Mouse (Mus musculus) Patski (cell line): ENCODE measurements at regions not wholly inside any gene's neighbourhood (a gene's known extent, or its start where the extent isn't known, plus 50 kb on each side); places are given as distances from the start of the nearest gene placed in this dataset.

Experiments used
- ATAC-seq: fragments of 100-300 bp; one replicate; pipeline ENCODE4 v1.8.0; 2021
- CTCF ChIA-PET: fragments of 350-600 bp; sonication (Branson Sonifier 250); formaldehyde crosslinking; loops from one replicate; lab custom pipeline; 2022; ENCODE audit warnings: inconsistent platforms; lab: Charles Lee
- POLR2A ChIA-PET: fragments of 350-600 bp; sonication (Branson Sonifier 250); formaldehyde crosslinking; loops from one replicate; lab custom pipeline; 2022; ENCODE audit warnings: antibody characterized with exemption, inconsistent platforms; lab: Charles Lee
- DNase-seq: peaks from one replicate; pipeline ENCODE4 v3.0.0-alpha.2; 2011; ENCODE audit warnings: low read depth, low spot score
- H3K27me3 ChIP-seq: fragments of 371-371 bp; one replicate; pipeline ENCODE4 v1.5.1; 2021
- CTCF ChIP-seq: fragments of 100-300 bp; IDR thresholded peaks from one replicate; pipeline ENCODE4 v1.5.1; 2021
- in situ Hi-C: fragments of 300-500 bp; cut with MboI; formaldehyde crosslinking; loops from 3 replicates; pipeline ENCODE4 v1.11.1; 2018; ENCODE audit warnings: low pct_unique_long_range_greater_than_20kb, mixed read lengths

GRCm38 (mm10) chr19:15167184-15167583 lies 569.3 kb upstream of the Tle4 start:
- CTCF ChIA-PET = no interaction called here
- POLR2A ChIA-PET = no interaction called here
- in situ Hi-C loops = no loop called here
- TF ChIP-seq CTCF = no peak
- DNase-seq (no peak), ATAC-seq (no peak)
- no peaks in the 10 kb centered on the region for H3K27me3 ChIP-seq

DNA sequence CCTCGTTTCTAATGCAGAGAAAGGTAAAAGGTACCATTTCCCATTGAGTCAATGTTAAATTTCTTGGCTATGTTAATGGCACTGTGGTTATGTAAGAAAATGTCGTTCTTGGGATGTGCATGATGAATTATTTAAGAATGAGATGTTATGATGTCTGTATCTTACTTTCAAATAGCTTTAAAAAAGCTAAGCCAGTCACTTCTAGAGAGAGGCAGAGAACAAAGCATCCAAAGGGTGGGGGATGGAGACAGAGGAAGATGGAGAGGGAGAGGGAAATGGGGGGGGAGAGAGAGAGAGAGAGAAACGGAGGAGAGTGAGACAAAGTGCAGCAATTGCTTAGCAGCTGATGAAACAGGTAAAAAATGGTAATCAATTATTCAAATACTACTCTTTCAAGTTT lies 562.8 kb upstream of the Tle4 start:
- H3K27me3 ChIP-seq = peaks cover 7% of the 10 kb centered on the region
- DNase-seq (no peak), ATAC-seq (no peak)
- TF ChIP-seq CTCF = no peak
- in situ Hi-C loops = no loop called here
- CTCF ChIA-PET = no interaction called here
- POLR2A ChIA-PET = no interaction called here

GRCm38 (mm10) chr19:15158653-15159052 lies 560.8 kb upstream of the Tle4 start:
- DNase-seq = no peak
- TF ChIP-seq CTCF = no peak
- ATAC-seq = no peak
- ChIA-PET CTCF (no interaction called here), POLR2A (no interaction called here)
- in situ Hi-C loops = no loop called here
- H3K27me3 ChIP-seq = peaks cover 15% of the 10 kb centered on the region

GRCm38 (mm10) chr19:15158177-15158576 lies 560.3 kb upstream of the Tle4 start:
- DNase-seq (no peak), ATAC-seq (no peak)
- in situ Hi-C loops = no loop called here
- ChIA-PET POLR2A (no interaction called here), CTCF (no interaction called here)
- TF ChIP-seq CTCF = no peak
- peaks cover 15% of the 10 kb centered on the region for H3K27me3 ChIP-seq

DNA sequence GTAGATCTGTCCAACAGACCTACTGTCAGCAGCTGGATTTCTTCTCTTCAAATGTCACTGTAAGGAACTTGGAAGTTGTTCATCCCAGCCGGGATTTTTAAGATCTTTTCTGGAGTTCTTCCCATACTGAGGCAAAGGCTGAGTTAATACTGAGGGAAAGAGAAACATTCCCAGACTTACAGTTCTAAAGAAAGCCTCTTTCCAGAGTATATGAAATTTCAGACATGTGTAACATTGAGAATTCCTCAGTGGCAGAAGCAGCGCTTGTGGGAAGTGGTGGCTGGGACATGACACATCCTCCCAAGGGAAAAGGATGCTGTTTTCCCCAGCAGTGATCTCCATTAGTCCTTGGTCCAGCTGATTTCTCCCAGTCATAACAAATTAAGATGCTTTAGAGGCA lies 556.8 kb upstream of the Tle4 start:
- DNase-seq (no peak), ATAC-seq (no peak)
- TF ChIP-seq CTCF = no peak
- in situ Hi-C loops = no loop called here
- POLR2A ChIA-PET = no interaction called here
- CTCF ChIA-PET = no interaction called here
- peaks cover 10% of the 10 kb centered on the region for H3K27me3 ChIP-seq

DNA sequence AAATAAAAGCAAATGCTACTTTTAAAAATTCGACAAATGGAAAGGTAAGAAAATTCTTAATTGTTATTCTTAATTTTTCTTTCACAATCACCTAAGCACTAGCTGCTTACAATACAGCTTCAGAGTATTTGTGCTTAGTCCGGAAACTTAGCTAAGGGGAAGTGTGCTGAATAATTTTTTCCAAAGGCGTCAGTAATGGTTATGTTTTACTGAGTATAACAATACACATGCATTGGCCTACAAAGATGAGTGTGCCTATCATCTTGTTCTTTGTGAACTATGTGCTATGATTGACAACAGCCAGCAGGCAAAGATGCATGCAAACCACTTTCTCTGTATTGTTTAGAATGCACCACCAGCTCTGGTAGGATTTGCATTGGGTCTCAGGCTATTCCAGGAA lies 548.5 kb upstream of the Tle4 start:
- H3K27me3 ChIP-seq = peaks cover 6% of the 10 kb centered on the region
- no peak for ATAC-seq
- no peak for DNase-seq
- TF ChIP-seq CTCF = no peak
- in situ Hi-C loops = no loop called here
- ChIA-PET POLR2A (no interaction called here), CTCF (no interaction called here)

DNA sequence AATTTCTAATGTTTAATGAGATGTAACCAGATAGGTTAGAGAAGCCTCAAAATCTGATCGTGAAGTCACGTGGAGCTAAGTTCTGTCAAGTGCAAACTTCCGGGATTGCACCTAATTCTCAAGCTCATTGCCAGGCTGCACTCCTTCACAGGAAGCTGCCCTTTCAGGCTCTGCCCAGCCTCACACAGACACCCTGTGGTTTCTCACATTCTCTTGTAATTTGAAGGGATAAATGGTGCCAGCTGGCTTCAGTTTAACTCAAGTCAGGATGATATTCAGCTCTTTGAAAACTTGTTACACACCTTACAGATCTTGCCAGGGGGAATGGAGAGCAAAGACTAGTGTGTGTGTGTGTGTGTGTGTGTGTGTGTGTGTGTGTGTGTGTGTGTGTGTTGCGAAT lies 529.3 kb upstream of the Tle4 start:
- in situ Hi-C loops = no loop called here
- peaks cover 30% of the 10 kb centered on the region for H3K27me3 ChIP-seq
- DNase-seq = no peak
- ATAC-seq = no peak
- no peak for TF ChIP-seq CTCF
- POLR2A ChIA-PET = interaction anchor here (0.6 kb wide), 1 partner anchor 19 kb away, joined by 5 read pairs; no protein-coding TSS in a partner anchor
- CTCF ChIA-PET = no interaction called here

DNA sequence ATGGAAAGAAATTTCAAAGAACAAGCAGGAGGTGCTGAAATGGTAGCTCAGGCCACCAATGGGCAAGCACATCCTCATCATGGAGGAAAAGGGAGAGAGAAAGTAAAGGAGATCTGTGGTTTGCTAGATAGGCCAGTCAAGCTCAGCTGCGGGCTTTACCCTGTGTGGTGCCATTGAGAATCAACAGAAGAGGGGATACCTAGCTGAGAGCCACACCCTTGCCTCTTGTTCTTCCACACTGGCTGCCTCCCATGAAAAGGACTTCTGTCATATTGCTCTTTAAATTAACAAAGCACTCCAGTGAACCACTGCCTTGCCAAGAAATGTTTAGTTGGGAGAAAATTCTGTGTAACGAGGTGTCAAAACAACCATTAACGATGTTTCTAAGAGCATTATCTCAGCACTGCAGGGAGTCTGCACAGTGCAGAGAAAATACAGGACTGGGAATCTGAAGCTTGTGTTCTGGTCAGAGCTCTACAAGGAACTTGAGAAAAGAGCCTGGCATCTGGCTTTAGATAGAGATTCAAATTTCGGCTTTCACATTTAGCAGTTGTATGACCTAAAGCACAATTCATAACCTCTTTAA lies 510.7 kb upstream of the Tle4 start:
- no peaks in the 10 kb centered on the region for H3K27me3 ChIP-seq
- POLR2A ChIA-PET = interaction anchor here (0.7 kb wide), 1 partner anchor 18 kb away, joined by 5 read pairs; no protein-coding TSS in a partner anchor
- no peak for TF ChIP-seq CTCF
- no peak for ATAC-seq
- CTCF ChIA-PET = no interaction called here
- no peak for DNase-seq
- in situ Hi-C loops = no loop called here

DNA sequence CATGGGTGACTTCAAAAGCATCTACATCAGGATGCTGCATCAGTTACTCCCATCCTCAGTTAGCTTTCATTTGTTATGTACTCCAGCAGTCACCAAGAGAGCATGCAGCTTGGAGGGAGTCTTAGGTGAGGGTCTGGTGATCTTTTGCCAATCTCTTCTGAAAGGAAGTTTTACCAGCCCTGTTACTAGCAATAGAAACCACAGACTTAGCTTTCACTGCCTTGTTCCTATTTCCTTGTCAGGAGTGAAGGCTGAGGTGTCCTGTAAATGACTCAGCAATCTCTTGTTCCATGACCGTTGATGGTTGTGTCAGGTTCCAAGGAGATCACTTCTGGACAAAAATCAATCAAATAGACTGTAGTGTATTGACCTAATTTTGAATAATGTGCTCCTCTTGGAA lies 497.2 kb upstream of the Tle4 start:
- ChIA-PET CTCF (no interaction called here), POLR2A (no interaction called here)
- ATAC-seq (no peak), DNase-seq (no peak)
- in situ Hi-C loops = no loop called here
- peaks cover 8% of the 10 kb centered on the region for H3K27me3 ChIP-seq
- no peak for TF ChIP-seq CTCF

- H3K27me3 ChIP-seq = peaks cover 6% of the 10 kb centered on the region
- no peak for TF ChIP-seq CTCF
- DNase-seq (no peak), ATAC-seq (no peak)
- ChIA-PET CTCF (no interaction called here), POLR2A (no interaction called here)
- in situ Hi-C loops = no loop called here
Observed at GRCm38 (mm10) chr19:15093534-15093933, 495.7 kb upstream of the Tle4 start.

GRCm38 (mm10) chr19:15080638-15081037 lies 482.8 kb upstream of the Tle4 start:
- no peak for ATAC-seq
- no peak for DNase-seq
- no peak for TF ChIP-seq CTCF
- in situ Hi-C loops = no loop called here
- H3K27me3 ChIP-seq = peaks cover 7% of the 10 kb centered on the region
- ChIA-PET POLR2A (no interaction called here), CTCF (no interaction called here)

DNA sequence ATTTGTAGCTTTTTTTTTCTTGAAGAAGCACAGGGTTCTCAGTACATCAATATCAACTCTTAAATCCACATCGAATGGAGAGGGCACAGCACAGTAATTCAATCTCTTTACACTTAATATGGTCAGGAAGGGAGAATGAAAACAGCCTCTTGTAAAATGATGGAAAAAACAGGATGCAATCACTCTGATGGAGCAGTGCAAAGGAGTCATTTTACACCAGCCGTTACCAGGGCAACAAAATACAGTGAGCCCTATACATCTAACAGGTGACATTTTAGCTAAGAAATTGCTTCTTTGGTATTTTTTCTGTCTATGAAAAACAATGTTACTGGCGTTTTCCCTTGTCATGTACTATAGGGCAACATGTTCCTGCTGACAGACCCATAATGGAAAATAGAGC lies 459.9 kb upstream of the Tle4 start:
- DNase-seq (no peak), ATAC-seq (no peak)
- POLR2A ChIA-PET = no interaction called here
- CTCF ChIA-PET = interaction anchor here (0.9 to 1.1 kb wide), 2 partner anchors 9 to 10 kb away, joined by 3 to 4 read pairs; no protein-coding TSS in a partner anchor
- in situ Hi-C loops = no loop called here
- H3K27me3 ChIP-seq = peaks cover 5% of the 10 kb centered on the region
- TF ChIP-seq CTCF = no peak
